Mouse (Mus musculus): Measurements from ENCODE around the gene Usp38.
A peak's percentile ranks its signal among the peaks of the same experiment; 100 is the strongest.
"Not testable (repeated sequence)": the region's sequence is repeated elsewhere in the genome, so short reads cannot be mapped to it uniquely, and the experiment has no call there.

Gene Usp38

GRCm38 (mm10) chr8:81014789-81015699 lies at the start of gene Usp38:
Gene Usp38 (minus strand): TSS chr8:81014928.
- DNase-seq (ENCODE audit: low spot score in 2 of 2) = peak; percentile 98 to 99

- DNase-seq (ENCODE audit: low spot score in 2 of 2) = no peak
Measured at GRCm38 (mm10) chr8:81062566-81062965, 47.8 kb upstream of the Usp38 start.

- DNase-seq (ENCODE audit: low spot score in 2 of 2) = peak in 1 of 2 experiments; percentile 6
Measured at GRCm38 (mm10) chr8:81061950-81062349, 47.2 kb upstream of the Usp38 start.

GRCm38 (mm10) chr8:81044201-81044600 lies 29.5 kb upstream of the Usp38 start:
- DNase-seq (ENCODE audit: low spot score in 2 of 2) = no peak

- no peak for DNase-seq (ENCODE audit: low spot score in 2 of 2)
Measured at GRCm38 (mm10) chr8:81027991-81028390, 13.3 kb upstream of the Usp38 start.

GRCm38 (mm10) chr8:81017548-81017947 lies 2.8 kb upstream of the Usp38 start:
- not testable (repeated sequence) for DNase-seq (ENCODE audit: low spot score in 2 of 2)

- peak in 1 of 2 experiments; percentile 16 for DNase-seq (ENCODE audit: low spot score in 2 of 2)
Measured at GRCm38 (mm10) chr8:81013811-81014530, 757 bp downstream of the Usp38 start.

- DNase-seq (ENCODE audit: low spot score in 2 of 2) = no peak
Measured at GRCm38 (mm10) chr8:81012699-81013098, 2.0 kb downstream of the Usp38 start.

- no peak for DNase-seq (ENCODE audit: low spot score in 2 of 2)
Measured at GRCm38 (mm10) chr8:81012031-81012560, 2.6 kb downstream of the Usp38 start.

GRCm38 (mm10) chr8:81010386-81010785 lies 4.3 kb downstream of the Usp38 start:
- no peak for DNase-seq (ENCODE audit: low spot score in 2 of 2)

- no peak for DNase-seq (ENCODE audit: low spot score in 2 of 2)
Measured at GRCm38 (mm10) chr8:81005114-81005513, 9.6 kb downstream of the Usp38 start.

- no peak for DNase-seq (ENCODE audit: low spot score in 2 of 2)
Measured at GRCm38 (mm10) chr8:80996632-80997031, 18.1 kb downstream of the Usp38 start.

GRCm38 (mm10) chr8:80991937-80992336 lies 22.8 kb downstream of the Usp38 start:
- DNase-seq (ENCODE audit: low spot score in 2 of 2) = no peak

GRCm38 (mm10) chr8:80982829-80983228 lies 31.9 kb downstream of the Usp38 start:
- DNase-seq (ENCODE audit: low spot score in 2 of 2) = no peak

GRCm38 (mm10) chr8:80981696-80982095 lies 33.0 kb downstream of the Usp38 start:
- no peak for DNase-seq (ENCODE audit: low spot score in 2 of 2)

- DNase-seq (ENCODE audit: low spot score in 2 of 2) = no peak
Measured at GRCm38 (mm10) chr8:80980063-80980462, 34.7 kb downstream of the Usp38 start.

- no peak for DNase-seq (ENCODE audit: low spot score in 2 of 2)
Measured at GRCm38 (mm10) chr8:80977231-80977630, 37.5 kb downstream of the Usp38 start.

- no peak for DNase-seq (ENCODE audit: low spot score in 2 of 2)
Measured at GRCm38 (mm10) chr8:80971150-80971549, 43.6 kb downstream of the Usp38 start.

- DNase-seq (ENCODE audit: low spot score in 2 of 2) = no peak
Measured at GRCm38 (mm10) chr8:80970000-80970685, 44.6 kb downstream of the Usp38 start.

- DNase-seq (ENCODE audit: low spot score in 2 of 2) = no peak
Measured at GRCm38 (mm10) chr8:80969423-80969822, 45.3 kb downstream of the Usp38 start.

- DNase-seq (ENCODE audit: low spot score in 2 of 2) = no peak
Measured at GRCm38 (mm10) chr8:80963095-80963494, 51.6 kb downstream of the Usp38 start.

- DNase-seq (ENCODE audit: low spot score in 2 of 2) = no peak
Measured at GRCm38 (mm10) chr8:80962592-80962983, 52.1 kb downstream of the Usp38 start.

Data from frontal cortex, postnatal 14 days (tissue).